Mouse (Mus musculus): ENCODE measurements around the gene Cntn5. TPM values are rescaled to one million over a fixed set of nuclear protein-coding genes. Genes with fewer than 3 reads are reported as not detected.

The Cntn5 gene
- total RNA-seq, 2 experiments from 2014 or later = 9.8 to 14.2 TPM

- no peak for DNase-seq (ENCODE audit: extremely low spot score in 1 of 2, low spot score in 1 of 2)
Measured at GRCm38 (mm10) chr9:9781157-9781884, 1123.3 kb downstream of the Cntn5 start.

DNA sequence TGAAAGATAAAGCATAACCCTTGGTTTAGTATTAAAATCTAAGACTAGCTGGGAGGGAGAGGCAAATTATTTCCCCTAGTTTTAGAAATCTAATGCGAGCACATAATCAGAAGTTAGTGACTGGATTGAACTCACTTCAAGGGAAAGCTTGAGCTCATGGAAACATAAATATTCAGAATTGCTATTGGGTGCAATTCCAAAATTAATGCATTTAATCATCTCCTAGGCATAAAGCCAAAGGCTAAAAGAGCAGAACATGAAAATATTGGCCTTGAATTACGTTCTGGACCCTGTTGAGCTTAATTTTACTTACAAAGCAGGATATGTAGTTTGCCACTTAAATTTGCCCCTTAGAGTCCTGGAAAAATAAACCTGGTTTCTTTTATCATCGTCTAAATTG is 1124.9 kb downstream of the Cntn5 start:
- no peak for DNase-seq (ENCODE audit: extremely low spot score in 1 of 2, low spot score in 1 of 2)

- no peak for DNase-seq (ENCODE audit: extremely low spot score in 1 of 2, low spot score in 1 of 2)
Measured at GRCm38 (mm10) chr9:9770777-9771176, 1133.8 kb downstream of the Cntn5 start.

DNA sequence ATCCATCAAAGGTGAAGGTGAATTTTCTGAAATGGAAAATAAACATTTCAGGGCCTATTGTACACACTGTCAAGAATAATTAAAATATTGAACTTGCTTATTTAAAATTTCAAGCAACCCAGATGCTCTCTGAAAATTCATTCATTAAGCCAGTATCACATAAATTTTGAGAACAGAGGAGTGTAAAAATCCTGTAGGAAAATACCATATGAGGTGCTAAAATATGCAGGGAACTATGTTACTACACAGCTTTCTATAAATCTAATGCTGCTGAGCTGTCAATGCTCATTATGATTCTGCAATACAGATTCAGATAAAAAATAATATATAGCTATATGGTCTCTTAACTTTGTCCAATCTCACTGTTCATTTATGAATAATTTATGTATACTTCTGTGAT is 1134.9 kb downstream of the Cntn5 start:
- no peak for DNase-seq (ENCODE audit: extremely low spot score in 1 of 2, low spot score in 1 of 2)

GRCm38 (mm10) chr9:9718145-9718544 is 1186.4 kb downstream of the Cntn5 start:
- DNase-seq (ENCODE audit: extremely low spot score in 1 of 2, low spot score in 1 of 2) = no peak

DNA sequence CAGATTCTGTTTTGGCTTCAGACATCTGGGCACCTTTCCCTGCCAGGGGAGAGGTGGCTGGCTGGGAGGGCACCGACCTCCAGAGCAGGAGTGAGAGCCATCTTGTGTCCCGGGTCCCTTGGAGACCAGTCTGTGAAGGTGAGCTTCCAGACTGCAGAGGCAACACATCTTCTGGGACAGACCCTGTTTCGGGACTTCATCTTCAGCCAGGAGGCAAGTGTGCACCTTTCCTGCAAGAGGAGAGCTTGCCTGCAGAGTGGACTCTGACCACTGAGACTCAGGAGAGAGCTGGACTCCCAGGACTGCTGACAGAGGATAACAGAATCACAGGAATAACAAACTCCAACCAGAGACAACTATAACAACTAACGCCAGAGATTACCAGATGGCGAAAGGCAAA is 1195.9 kb downstream of the Cntn5 start:
- no peak for DNase-seq (ENCODE audit: extremely low spot score in 1 of 2, low spot score in 1 of 2)

DNA sequence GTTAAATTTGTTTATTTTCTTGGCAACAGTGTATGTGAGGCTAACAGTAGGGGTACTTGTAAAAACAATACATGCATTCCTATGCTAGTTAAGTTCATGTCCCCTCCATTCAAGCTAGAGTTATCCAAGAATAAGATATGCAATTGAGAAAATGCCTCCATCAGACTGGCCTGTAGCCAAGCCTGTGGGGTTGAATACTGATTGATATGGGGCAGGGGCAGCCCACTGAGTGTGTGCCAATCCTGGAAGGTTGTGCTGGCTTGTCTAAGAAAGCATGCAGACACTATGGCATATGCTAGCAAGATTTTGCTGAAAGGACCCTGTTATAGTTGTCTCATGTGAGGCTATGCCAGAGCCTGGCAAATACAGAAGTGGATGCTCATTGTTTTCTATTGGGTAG is 1196.8 kb downstream of the Cntn5 start:
- no peak for DNase-seq (ENCODE audit: extremely low spot score in 1 of 2, low spot score in 1 of 2)

DNA sequence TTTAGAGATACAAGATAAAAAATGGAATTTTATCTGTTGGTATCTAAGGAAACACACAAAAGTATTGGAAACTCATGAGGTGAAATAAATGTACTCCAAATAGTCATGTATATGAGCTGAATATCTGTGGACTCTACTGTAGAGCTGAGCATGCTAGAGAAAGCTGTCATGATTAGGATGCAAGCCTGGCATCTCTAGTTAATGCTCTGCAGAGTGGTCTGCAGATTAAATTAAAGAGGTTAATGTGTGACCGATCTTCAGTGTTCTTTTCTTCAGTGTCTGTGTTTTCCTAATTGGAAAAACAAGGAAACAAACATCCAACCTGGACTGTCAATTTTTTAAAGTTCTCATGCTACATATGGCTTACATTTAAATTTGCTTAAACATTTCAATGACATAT is 1199.4 kb downstream of the Cntn5 start:
- DNase-seq (ENCODE audit: extremely low spot score in 1 of 2, low spot score in 1 of 2) = no peak

GRCm38 (mm10) chr9:9696636-9697035 is 1207.9 kb downstream of the Cntn5 start:
- DNase-seq (ENCODE audit: extremely low spot score in 1 of 2, low spot score in 1 of 2) = no peak

DNA sequence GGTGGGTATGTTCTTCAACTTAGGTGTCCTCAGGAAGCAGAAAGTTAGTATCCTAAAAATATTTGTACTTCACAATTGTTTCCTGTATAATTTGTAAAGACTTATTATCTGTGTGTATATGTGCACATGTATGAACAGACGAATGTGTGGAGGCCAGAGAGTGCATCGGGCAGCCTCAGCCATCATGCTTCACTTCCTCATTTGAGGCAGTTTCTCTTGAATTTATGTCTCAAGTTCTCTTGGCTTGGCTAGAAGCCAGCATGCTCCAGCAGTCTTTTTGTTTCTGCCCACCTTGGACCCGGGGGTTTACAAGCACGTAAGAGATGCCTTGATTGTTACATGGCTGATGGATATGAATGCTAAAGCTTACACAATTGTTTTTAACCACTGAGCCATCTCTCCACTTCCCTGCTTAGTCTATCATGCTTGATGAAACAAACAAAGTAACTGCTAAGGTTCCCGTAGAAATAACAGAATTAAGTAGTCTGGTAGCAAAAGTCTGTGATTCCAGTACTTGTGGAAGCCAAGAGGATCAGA is 1222.2 kb downstream of the Cntn5 start:
- DNase-seq (ENCODE audit: extremely low spot score in 1 of 2, low spot score in 1 of 2) = no peak

GRCm38 (mm10) chr9:9676078-9676477 is 1228.5 kb downstream of the Cntn5 start:
- DNase-seq (ENCODE audit: extremely low spot score in 1 of 2, low spot score in 1 of 2) = no peak

DNA sequence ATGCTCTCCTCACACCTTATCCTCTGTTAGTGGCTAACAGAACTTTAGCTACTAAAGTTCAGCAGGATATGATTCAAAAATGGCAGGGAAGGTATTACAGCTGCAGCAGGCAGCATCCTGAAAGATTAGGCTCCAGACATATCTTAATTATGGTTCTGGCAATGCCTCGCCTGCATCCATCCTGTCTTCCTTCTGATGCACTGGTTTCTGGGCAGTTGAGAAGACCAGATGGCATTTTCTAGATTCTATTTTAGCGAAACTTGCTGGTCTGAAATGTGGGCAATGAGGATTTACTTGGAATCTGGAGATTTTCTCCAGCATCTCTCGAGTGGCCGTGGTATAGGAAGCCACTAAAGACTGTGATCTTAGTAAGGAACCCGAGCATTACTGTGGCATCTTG is 1230.0 kb downstream of the Cntn5 start:
- no peak for DNase-seq (ENCODE audit: extremely low spot score in 1 of 2, low spot score in 1 of 2)

GRCm38 (mm10) chr9:9673277-9674049 is 1231.1 kb downstream of the Cntn5 start:
- DNase-seq (ENCODE audit: extremely low spot score in 1 of 2, low spot score in 1 of 2) = no peak

GRCm38 (mm10) chr9:9653463-9653862 is 1251.1 kb downstream of the Cntn5 start:
- no peak for DNase-seq (ENCODE audit: extremely low spot score in 1 of 2, low spot score in 1 of 2)

DNA sequence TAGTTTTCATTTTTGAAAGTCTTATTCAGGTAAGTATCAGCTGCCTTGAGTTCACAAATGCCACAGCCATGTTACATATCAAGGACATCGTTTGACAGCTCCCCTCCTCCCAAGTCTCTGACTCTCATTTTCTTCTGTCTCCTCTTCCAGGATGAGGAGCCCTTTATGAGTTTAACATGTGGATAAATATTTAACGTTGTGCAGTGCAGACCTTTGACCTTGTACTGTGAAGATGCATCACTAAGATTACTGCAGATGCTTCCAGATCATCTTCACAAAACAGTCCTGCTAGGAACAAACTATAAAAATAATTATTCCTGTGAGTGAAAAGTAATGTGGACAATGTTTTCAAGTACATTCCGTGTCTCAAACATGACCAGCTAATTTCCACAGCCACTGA is 1257.2 kb downstream of the Cntn5 start:
- DNase-seq (ENCODE audit: extremely low spot score in 1 of 2, low spot score in 1 of 2) = no peak

GRCm38 (mm10) chr9:9646276-9646675 is 1258.3 kb downstream of the Cntn5 start:
- no peak for DNase-seq (ENCODE audit: extremely low spot score in 1 of 2, low spot score in 1 of 2)

Small RNAs within 50 kb of the gene (microRNA-seq; reads per million reads assigned to microRNA genes)
- gene Gm24496 (0 reads per million in 2 experiments), gene Gm25086 (0 reads per million in 2 experiments), gene Gm26195 (0 reads per million in 2 experiments), gene Mir6237 (0 reads per million in 2 experiments)
